Mouse (Mus musculus) neural tube, embryonic 12.5 days (tissue): ENCODE data around the gene Armc6. TPM values are rescaled to one million over a fixed set of nuclear protein-coding genes. Genes with fewer than 3 reads are reported as not detected.
A peak's percentile ranks its signal among the peaks of the same experiment; 100 is the strongest.

Experiments
- ATAC-seq: fragments of 200-750 bp; cut with Nextera tagmentation; 2 replicates; pipeline ENCODE4 v1.8.0; 2017; ENCODE audit warnings: low read depth, mild to moderate bottlenecking, moderate TSS enrichment, moderate library complexity; ENCODE audit not compliant: low FRiP score
- H3K27ac ChIP-seq: fragments of 300-500 bp; sonication (generic); 2 replicates; pipeline ENCODE4 v1.5.1; 2016
- H3K27me3 ChIP-seq: fragments of 300-500 bp; sonication (generic); replicated peaks from 2 replicates; pipeline ENCODE4 v1.6.1; 2016; ENCODE audit warnings: mild to moderate bottlenecking
- H3K36me3 ChIP-seq: fragments of 300-500 bp; sonication (generic); 2 replicates; pipeline ENCODE4 v1.6.1; 2016; ENCODE audit warnings: mild to moderate bottlenecking
- H3K4me1 ChIP-seq: fragments of 300-500 bp; sonication (generic); 2 replicates; pipeline ENCODE4 v1.6.1; 2016
- H3K4me2 ChIP-seq: fragments of 300-500 bp; sonication (generic); replicated peaks from 2 replicates; pipeline ENCODE4 v1.6.1; 2016; ENCODE audit warnings: mild to moderate bottlenecking
- H3K4me3 ChIP-seq: fragments of 300-500 bp; sonication (generic); 2 replicates; pipeline ENCODE4 v1.5.1; 2016
- H3K9ac ChIP-seq: fragments of 300-500 bp; sonication (generic); 2 replicates; pipeline ENCODE4 v1.6.1; 2016; ENCODE audit warnings: mild to moderate bottlenecking
- H3K9me3 ChIP-seq: fragments of 300-500 bp; sonication (generic); 2 replicates; pipeline ENCODE4 v1.6.1; 2016; ENCODE audit warnings: mild to moderate bottlenecking
- WGBS: fragments of 180-500 bp; shearing (Covaris S2); methylation state at CpG from one replicate; pipeline ENCODE4 v1.1.7; 2016; 5-methylcytosine and 5-hydroxymethylcytosine counted together
- polyA plus RNA-seq: library from polyadenylated mRNA; unstranded; fragments of >200 nt; fragmentation: Nextera tagmentation; extraction: Ambion mirVana; gene quantifications from 2 replicates; pipeline ENCODE4 v1.2.1, GENCODE M21; 2016

Gene Armc6
- polyA plus RNA-seq, 1 experiment from 2014 or later, result 59.9 TPM

- 96% methylated on average over 3 of the region's 3 CpGs for WGBS
Observed at GRCm38 (mm10) chr8:70267674-70268073, 33.4 kb upstream of the Armc6 start.

GRCm38 (mm10) chr8:70259043-70259442, 24.8 kb upstream of the Armc6 start:
- Histone ChIP-seq H3K27me3 (no peaks in the 10 kb centered on the region), H3K36me3 (peaks cover 99% of the 10 kb centered on the region), H3K9me3 (no peaks in the 10 kb centered on the region), H3K4me1 (no peaks in the 10 kb centered on the region), H3K4me3 (no peak overlapping the region), H3K4me2 (no peak overlapping the region), H3K9ac (no peak overlapping the region), H3K27ac (no peak overlapping the region)
- 89% methylated on average over 2 of the region's 2 CpGs for WGBS
- no peak for ATAC-seq

More at GRCm38 (mm10) chr8:70267674-70268073, 33.4 kb upstream of the Armc6 start:
- Histone ChIP-seq H3K36me3 (peaks cover 33% of the 10 kb centered on the region), H3K4me2 (no peak overlapping the region), H3K27me3 (no peaks in the 10 kb centered on the region), H3K27ac (no peak overlapping the region), H3K9ac (no peak overlapping the region), H3K4me1 (no peaks in the 10 kb centered on the region), H3K4me3 (no peak overlapping the region), H3K9me3 (no peaks in the 10 kb centered on the region)
- no peak for ATAC-seq

- Histone ChIP-seq H3K4me3 (no peak overlapping the region), H3K36me3 (peaks cover 99% of the 10 kb centered on the region), H3K9ac (no peak overlapping the region), H3K9me3 (no peaks in the 10 kb centered on the region), H3K27me3 (no peaks in the 10 kb centered on the region), H3K4me1 (no peaks in the 10 kb centered on the region), H3K27ac (no peak overlapping the region), H3K4me2 (no peak overlapping the region)
- 95% methylated on average over 5 of the region's 5 CpGs for WGBS
- no peak for ATAC-seq
Observed at GRCm38 (mm10) chr8:70258600-70258999, 24.3 kb upstream of the Armc6 start.

- no peak overlapping the region for H3K4me2 ChIP-seq
- no peaks in the 10 kb centered on the region for H3K27me3 ChIP-seq
- H3K4me1 ChIP-seq, result no peaks in the 10 kb centered on the region
- ATAC-seq, result no peak
- WGBS, result 91% methylated on average over 3 of the region's 3 CpGs
- H3K9me3 ChIP-seq, result no peaks in the 10 kb centered on the region
- H3K36me3 ChIP-seq, result peaks cover 99% of the 10 kb centered on the region
- no peak overlapping the region for H3K9ac ChIP-seq
- H3K27ac ChIP-seq, result no peak overlapping the region
- H3K4me3 ChIP-seq, result no peak overlapping the region
Observed at GRCm38 (mm10) chr8:70257456-70257855, 23.2 kb upstream of the Armc6 start.

GRCm38 (mm10) chr8:70254628-70255027, 20.4 kb upstream of the Armc6 start:
- no peak overlapping the region for H3K27ac ChIP-seq
- H3K4me1 ChIP-seq, result no peaks in the 10 kb centered on the region
- H3K36me3 ChIP-seq, result peaks cover 98% of the 10 kb centered on the region
- no peak overlapping the region for H3K4me3 ChIP-seq
- WGBS, result 92% methylated on average over 1 of the region's 1 CpGs
- H3K9ac ChIP-seq, result no peak overlapping the region
- no peaks in the 10 kb centered on the region for H3K27me3 ChIP-seq
- ATAC-seq, result no peak
- H3K4me2 ChIP-seq, result no peak overlapping the region
- H3K9me3 ChIP-seq, result no peaks in the 10 kb centered on the region

- 96% methylated on average over 3 of the region's 3 CpGs for WGBS
- H3K4me2 ChIP-seq, result no peak overlapping the region
- no peak overlapping the region for H3K9ac ChIP-seq
- H3K4me3 ChIP-seq, result no peak overlapping the region
- H3K36me3 ChIP-seq, result peaks cover 79% of the 10 kb centered on the region
- H3K9me3 ChIP-seq, result no peaks in the 10 kb centered on the region
- ATAC-seq, result no peak
- H3K27ac ChIP-seq, result no peak overlapping the region
- H3K27me3 ChIP-seq, result no peaks in the 10 kb centered on the region
- H3K4me1 ChIP-seq, result no peaks in the 10 kb centered on the region
Observed at GRCm38 (mm10) chr8:70247841-70248240, 13.6 kb upstream of the Armc6 start.

GRCm38 (mm10) chr8:70246622-70247021, 12.4 kb upstream of the Armc6 start:
- no peak overlapping the region for H3K4me3 ChIP-seq
- H3K9ac ChIP-seq, result no peak overlapping the region
- H3K9me3 ChIP-seq, result no peaks in the 10 kb centered on the region
- H3K36me3 ChIP-seq, result peaks cover 79% of the 10 kb centered on the region
- no peaks in the 10 kb centered on the region for H3K27me3 ChIP-seq
- H3K4me1 ChIP-seq, result no peaks in the 10 kb centered on the region
- ATAC-seq, result no peak
- H3K27ac ChIP-seq, result no peak overlapping the region
- H3K4me2 ChIP-seq, result no peak overlapping the region
- WGBS, result 93% methylated on average over 6 of the region's 6 CpGs

- no peak for ATAC-seq
- H3K9ac ChIP-seq, result no peak overlapping the region
- no peak overlapping the region for H3K4me3 ChIP-seq
- no peaks in the 10 kb centered on the region for H3K9me3 ChIP-seq
- peaks cover 78% of the 10 kb centered on the region for H3K36me3 ChIP-seq
- H3K27me3 ChIP-seq, result no peaks in the 10 kb centered on the region
- H3K4me1 ChIP-seq, result peaks cover 5% of the 10 kb centered on the region
- 86% methylated on average over 5 of the region's 5 CpGs for WGBS
- H3K4me2 ChIP-seq, result no peak overlapping the region
- no peak overlapping the region for H3K27ac ChIP-seq
Observed at GRCm38 (mm10) chr8:70240642-70241041, 6.4 kb upstream of the Armc6 start.

GRCm38 (mm10) chr8:70237842-70238241, 3.6 kb upstream of the Armc6 start:
- Histone ChIP-seq H3K27me3 (no peaks in the 10 kb centered on the region), H3K4me1 (peaks cover 19% of the 10 kb centered on the region), H3K9ac (no peak overlapping the region), H3K9me3 (no peaks in the 10 kb centered on the region), H3K4me2 (no peak overlapping the region), H3K36me3 (peaks cover 63% of the 10 kb centered on the region), H3K4me3 (no peak overlapping the region), H3K27ac (no peak overlapping the region)
- WGBS, result 96% methylated on average over 2 of the region's 2 CpGs
- ATAC-seq, result no peak

GRCm38 (mm10) chr8:70234781-70235128, 489 bp upstream of the Armc6 start:
- no peak for ATAC-seq
- peak overlapping the region; percentile 71 for H3K27ac ChIP-seq
- peak overlapping the region; percentile 83 for H3K4me3 ChIP-seq
- WGBS, result 0% methylated on average over 15 of the region's 15 CpGs
- H3K27me3 ChIP-seq, result no peaks in the 10 kb centered on the region
- peaks cover 48% of the 10 kb centered on the region for H3K36me3 ChIP-seq
- H3K9me3 ChIP-seq, result no peaks in the 10 kb centered on the region
- peak overlapping the region; percentile 83 for H3K9ac ChIP-seq
- peaks cover 22% of the 10 kb centered on the region for H3K4me1 ChIP-seq
- peak overlapping the region; percentile 90 for H3K4me2 ChIP-seq

- Histone ChIP-seq H3K36me3 (peaks cover 49% of the 10 kb centered on the region), H3K9ac (peak overlapping the region; percentile 83), H3K4me3 (peak overlapping the region; percentile 83), H3K27me3 (no peaks in the 10 kb centered on the region), H3K9me3 (no peaks in the 10 kb centered on the region), H3K4me1 (peaks cover 22% of the 10 kb centered on the region), H3K27ac (no peak overlapping the region), H3K4me2 (peak overlapping the region; percentile 90)
- ATAC-seq, result 0 out of 2 replicates have a peak, but pooled peaks have one; percentile 17
- 8% methylated on average over 13 of the region's 13 CpGs for WGBS
Observed at GRCm38 (mm10) chr8:70233606-70234005, 660 bp downstream of the Armc6 start.

- Histone ChIP-seq H3K27me3 (no peaks in the 10 kb centered on the region), H3K4me1 (peaks cover 28% of the 10 kb centered on the region), H3K36me3 (peaks cover 25% of the 10 kb centered on the region), H3K4me2 (no peak overlapping the region), H3K9me3 (no peaks in the 10 kb centered on the region), H3K4me3 (no peak overlapping the region), H3K9ac (no peak overlapping the region), H3K27ac (no peak overlapping the region)
- ATAC-seq, result no peak
- 92% methylated on average over 9 of the region's 9 CpGs for WGBS
Observed at GRCm38 (mm10) chr8:70230837-70231236, 3.4 kb downstream of the Armc6 start.

- Histone ChIP-seq H3K9me3 (no peaks in the 10 kb centered on the region), H3K4me3 (no peak overlapping the region), H3K27me3 (no peaks in the 10 kb centered on the region), H3K9ac (no peak overlapping the region; the same call in 1 of the 2 replicates), H3K27ac (no peak overlapping the region), H3K36me3 (peaks cover 46% of the 10 kb centered on the region), H3K4me1 (peaks cover 14% of the 10 kb centered on the region), H3K4me2 (no peak overlapping the region)
- 29% methylated on average over 4 of the region's 4 CpGs for WGBS
- ATAC-seq, result peak; percentile 17; the same call in 1 of the 2 replicates
Observed at GRCm38 (mm10) chr8:70227997-70228396, 6.3 kb downstream of the Armc6 start.
